Mouse (Mus musculus) CH12.LX (cell line): ENCODE measurements at regions not wholly inside any gene's neighbourhood (a gene's known extent, or its start where the extent isn't known, plus 50 kb on each side); places are given as distances from the start of the nearest gene placed in this dataset.

Experiments used
- CHD1 ChIP-seq: IDR thresholded peaks from 2 replicates; pipeline ENCODE4 v1.6.1; 2012; ENCODE audit warnings: low read depth, low read length, improper control_type of control experiment, inconsistent platforms
- SMC3 ChIP-seq: IDR thresholded peaks from 2 replicates; pipeline ENCODE4 v1.6.1; 2011; ENCODE audit warnings: low read depth, low read length, improper control_type of control experiment
- USF1 ChIP-seq: IDR thresholded peaks from 2 replicates; pipeline ENCODE4 v1.6.1; 2014; ENCODE audit warnings: low read depth, mild to moderate bottlenecking, inconsistent platforms, low read length, improper control_type of control experiment
- ZC3H11A ChIP-seq: IDR thresholded peaks from 2 replicates; pipeline ENCODE4 v1.6.1; 2012; ENCODE audit warnings: low read depth, mild to moderate bottlenecking, inconsistent platforms, low read length, improper control_type of control experiment

- TF ChIP-seq ZC3H11A (no peak), USF1 (no peak), CHD1 (no peak), SMC3 (no peak)
Measured at GRCm38 (mm10) chr16:24212702-24213101, 180.6 kb upstream of the Lpp start.
